Mouse (Mus musculus): ENCODE measurements around the gene Ascc3.

Gene Ascc3

DNA sequence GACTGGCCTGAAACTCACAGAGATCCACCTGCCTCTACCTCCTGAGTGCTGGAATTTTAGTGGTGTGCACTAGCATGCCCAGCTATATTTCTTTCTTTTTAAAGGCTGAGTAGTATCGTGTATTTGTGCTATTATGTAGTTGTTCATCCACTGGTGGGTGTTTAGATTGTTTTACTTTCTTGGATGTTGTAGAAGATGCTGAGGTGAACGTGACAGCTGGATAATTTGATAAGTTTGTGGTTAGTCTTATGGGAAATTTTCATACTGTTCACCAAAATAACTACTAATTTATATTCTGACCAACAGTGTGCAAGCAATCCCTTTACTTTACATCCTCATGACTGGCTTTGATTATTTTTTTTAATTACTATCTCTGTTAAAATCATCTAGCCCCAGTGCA lies 169.6 kb downstream of the Ascc3 start:
- in situ Hi-C loops (cut with MboI, MseI), result no loop called here

DNA sequence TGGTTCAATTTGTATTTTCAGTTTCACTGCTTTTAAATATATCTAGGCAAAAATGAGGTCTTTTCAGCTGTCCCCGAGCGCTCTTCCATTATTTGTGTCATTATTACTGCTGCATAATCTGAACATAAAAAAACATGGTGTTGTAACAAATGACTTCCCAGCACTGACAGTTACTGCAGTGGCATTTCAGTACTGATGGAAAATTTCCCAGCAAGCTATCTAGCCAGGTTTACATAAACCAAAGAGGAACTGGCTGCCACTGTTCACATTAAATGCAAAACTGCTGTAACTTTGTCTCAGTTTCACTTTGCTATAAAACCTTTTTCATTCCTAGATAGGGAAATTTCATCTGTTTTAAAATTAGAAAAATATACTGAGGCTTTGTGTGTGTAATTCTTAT lies 170.5 kb downstream of the Ascc3 start:
- in situ Hi-C loops (cut with MboI, MseI), result no loop called here

GRCm38 (mm10) chr10:50763457-50764310 lies 171.2 kb downstream of the Ascc3 start:
- in situ Hi-C loops (cut with MboI, MseI), result no loop called here

DNA sequence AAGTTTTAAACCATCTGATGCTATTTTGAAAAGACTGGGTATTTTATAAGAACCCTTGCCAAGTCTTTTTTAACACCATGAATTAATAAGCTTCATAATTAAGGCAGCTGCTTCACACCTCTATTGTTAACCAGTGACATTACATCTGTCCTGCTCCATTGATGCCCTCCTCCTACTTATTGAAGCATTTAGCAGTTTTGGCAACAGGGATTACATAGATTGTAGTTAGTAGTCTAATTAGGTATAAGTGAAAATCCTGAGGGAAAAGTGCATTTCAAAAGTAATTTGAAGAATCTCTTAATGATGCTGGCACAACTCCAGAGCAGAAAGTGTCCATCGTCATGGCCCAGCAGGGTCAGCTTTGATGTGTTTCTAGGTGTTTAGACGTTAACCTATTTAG lies 180.3 kb downstream of the Ascc3 start:
- in situ Hi-C loops (cut with MboI, MseI), result no loop called here

GRCm38 (mm10) chr10:50773846-50774245 lies 181.4 kb downstream of the Ascc3 start:
- in situ Hi-C loops (cut with MboI, MseI), result no loop called here

GRCm38 (mm10) chr10:50792840-50793239 lies 200.4 kb downstream of the Ascc3 start:
- in situ Hi-C loops (cut with MboI, MseI), result no loop called here

DNA sequence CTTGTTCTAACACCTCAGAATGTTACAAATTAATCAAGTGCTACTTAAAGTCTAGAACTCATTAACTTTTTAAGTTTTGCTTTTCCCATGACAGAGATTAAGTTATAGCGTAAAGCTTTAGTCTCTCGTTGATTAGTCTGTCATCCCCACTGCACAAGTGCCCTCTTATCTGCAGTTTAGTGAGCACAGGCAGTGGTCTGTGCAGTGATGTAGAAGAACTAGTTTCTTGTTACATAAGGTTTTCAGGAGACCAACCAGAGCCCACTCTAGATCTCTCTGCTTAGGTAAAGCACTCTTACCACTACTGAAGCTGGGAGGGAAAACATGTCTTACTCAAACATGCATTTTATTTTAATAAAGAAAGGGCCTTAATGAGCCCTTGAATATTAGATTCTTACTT lies 209.1 kb downstream of the Ascc3 start:
- in situ Hi-C loops (cut with MboI, MseI), result no loop called here

DNA sequence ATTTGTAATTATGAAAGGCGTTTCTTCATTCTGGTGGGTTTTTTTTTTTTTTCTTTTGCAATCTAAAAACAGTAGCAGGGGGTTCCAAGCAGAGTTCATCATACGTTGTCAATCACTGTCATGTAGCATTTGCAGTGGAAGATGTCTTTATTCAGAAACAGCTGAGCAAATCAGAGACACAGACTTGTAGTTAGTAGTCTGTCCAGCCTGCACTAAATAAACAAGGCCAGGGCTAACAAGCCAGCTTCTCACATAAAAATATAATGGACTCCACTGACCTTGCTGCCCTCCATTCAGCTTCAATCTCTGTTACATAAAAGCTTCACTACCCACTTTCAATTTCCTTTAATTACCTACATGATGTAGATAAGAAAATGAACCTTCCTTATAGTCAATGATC lies 209.9 kb downstream of the Ascc3 start:
- in situ Hi-C loops (cut with MboI, MseI), result no loop called here

DNA sequence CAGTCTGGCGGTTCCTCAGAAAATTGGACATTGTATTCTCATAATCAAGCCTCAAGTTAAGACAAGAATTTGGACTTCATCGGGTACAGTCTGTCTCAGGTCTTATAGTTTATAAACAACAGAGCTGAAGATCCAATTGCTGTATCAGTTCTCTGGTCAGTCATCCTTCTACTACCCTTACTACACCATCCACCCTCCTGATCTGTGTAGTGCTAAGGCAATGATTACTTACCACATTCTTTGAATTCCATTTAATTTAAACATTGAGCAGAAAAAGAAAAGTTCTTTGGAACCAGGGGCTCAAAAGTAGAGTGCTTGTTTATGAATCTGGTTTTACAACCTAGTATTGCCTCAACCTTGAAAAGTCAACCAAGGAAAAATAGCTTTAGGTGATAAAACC lies 213.7 kb downstream of the Ascc3 start:
- in situ Hi-C loops (cut with MboI, MseI), result no loop called here

- in situ Hi-C loops (cut with MboI, MseI), result no loop called here
Measured at GRCm38 (mm10) chr10:50822363-50822762, 229.9 kb downstream of the Ascc3 start.

- in situ Hi-C loops (cut with MboI, MseI), result no loop called here
Measured at GRCm38 (mm10) chr10:50826829-50827228, 234.4 kb downstream of the Ascc3 start.

DNA sequence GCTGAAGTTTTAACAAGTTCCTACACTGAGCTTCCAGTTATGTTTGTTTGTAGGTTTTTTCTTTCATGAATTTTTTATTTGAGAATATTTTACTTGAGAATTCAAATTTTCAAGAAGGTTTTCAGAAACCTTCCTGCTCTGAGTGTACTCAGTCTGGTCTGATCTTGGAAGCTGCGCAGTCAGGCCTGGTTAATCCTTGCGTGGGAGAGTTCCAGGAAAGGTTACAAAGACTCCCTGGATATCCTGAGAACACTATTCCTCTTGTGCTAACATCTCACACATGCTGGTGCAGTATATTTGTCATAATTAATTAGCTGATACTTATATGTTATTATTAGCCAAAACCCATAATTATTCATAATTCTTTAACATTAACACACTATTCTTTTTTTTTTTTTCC lies 242.1 kb downstream of the Ascc3 start:
- in situ Hi-C loops (cut with MboI, MseI), result no loop called here

GRCm38 (mm10) chr10:50843363-50843762 lies 250.9 kb downstream of the Ascc3 start:
- in situ Hi-C loops (cut with MboI, MseI), result no loop called here

DNA sequence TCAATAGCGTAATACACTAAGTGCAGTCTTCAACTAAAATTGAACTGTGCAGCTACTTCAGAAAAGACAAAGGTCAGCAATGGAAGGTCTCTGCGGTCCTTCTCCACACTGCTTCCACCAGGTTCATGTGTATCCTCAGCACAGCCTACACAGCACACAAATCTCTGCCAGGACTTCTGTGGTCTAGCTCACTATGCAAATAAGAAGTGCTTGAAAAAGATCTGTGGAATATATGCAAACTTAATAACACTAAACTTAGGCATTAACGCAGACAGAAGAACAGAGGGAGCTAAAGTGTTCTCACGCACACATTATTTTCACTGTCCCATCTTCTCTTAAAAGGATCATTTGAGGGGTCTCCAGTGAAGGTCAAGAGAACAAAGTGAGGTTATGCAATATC lies 275.7 kb downstream of the Ascc3 start:
- in situ Hi-C loops (cut with MboI, MseI), result no loop called here

GRCm38 (mm10) chr10:50876952-50877351 lies 284.5 kb downstream of the Ascc3 start:
- in situ Hi-C loops (cut with MboI, MseI), result loop anchor here in 1 of 2 experiments (25.0 kb wide), 1 partner anchor 535 kb away; no protein-coding TSS in a partner anchor

DNA sequence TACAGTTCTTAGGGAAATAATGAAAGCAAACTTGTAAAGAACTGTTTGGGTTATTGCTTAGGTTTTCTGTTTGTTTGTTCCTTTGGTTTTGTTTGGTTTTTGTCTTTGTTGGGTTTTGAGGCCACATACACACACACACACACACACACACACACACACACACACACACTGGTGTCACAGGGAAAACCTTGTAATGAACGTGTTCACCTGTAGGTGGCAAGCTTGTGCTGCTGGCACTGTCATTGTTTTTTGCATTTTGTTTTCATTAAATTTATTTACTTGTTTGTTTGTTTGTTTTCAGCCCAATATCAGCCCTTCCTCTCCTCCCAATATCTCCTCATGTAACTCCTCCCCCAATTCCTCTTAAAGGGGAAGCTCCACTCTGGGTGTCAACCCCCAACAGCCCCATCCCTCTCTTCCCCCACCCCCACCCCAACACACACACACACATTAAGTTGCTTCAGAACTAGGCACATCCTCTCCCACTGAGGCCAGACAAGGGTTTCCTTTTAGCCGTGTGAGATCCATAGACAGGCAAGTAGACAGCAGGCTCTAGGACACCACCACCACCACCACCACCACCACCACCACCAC lies 289.1 kb downstream of the Ascc3 start:
- in situ Hi-C loops (cut with MboI, MseI), result loop anchor here (10.0 to 25.0 kb wide), 2 partner anchors 531 to 807 kb away; no protein-coding TSS in a partner anchor

DNA sequence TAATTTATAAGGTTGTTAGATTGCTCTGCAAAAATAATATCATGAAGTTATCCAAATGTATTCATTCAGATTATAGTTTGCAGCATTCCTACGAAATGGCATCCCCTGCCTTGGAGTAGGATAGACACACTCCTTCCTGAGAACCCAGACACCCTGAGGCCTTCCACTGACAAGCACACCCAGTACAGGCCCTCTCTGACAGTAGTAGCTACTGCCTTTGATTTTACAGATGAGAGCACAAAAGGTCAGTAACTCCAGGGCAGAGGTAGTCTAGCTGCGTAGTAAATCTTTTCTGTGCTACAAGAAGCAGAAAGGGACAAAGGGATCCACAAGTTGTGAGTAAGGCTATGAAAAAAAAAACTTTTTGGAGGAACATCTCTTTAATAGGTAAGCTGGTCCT lies 289.9 kb downstream of the Ascc3 start:
- in situ Hi-C loops (cut with MboI, MseI), result loop anchor here (10.0 to 25.0 kb wide), 2 partner anchors 530 to 808 kb away; no protein-coding TSS in a partner anchor

DNA sequence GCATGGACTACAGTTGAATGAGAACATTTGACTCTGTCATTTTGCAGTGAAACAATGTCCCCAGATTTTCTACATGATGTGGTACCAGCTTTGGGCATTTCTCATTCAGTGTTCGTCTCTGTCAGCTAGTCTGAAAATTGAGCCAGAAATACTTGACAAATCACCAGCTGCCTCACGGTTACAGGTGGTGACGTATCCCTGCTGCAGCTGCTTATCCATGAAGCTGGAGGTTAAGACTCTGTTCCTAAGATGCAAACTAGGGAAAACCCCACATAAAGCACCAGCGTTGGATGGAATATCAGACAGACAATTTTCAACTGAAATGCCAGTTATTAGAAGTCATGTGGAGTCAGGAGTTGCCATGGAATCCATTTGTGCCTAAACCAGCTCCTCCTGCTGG lies 293.8 kb downstream of the Ascc3 start:
- in situ Hi-C loops (cut with MboI, MseI), result loop anchor here (10.0 to 25.0 kb wide), 2 partner anchors 526 to 812 kb away; no protein-coding TSS in a partner anchor

GRCm38 (mm10) chr10:50890621-50891020 lies 298.2 kb downstream of the Ascc3 start:
- in situ Hi-C loops (cut with MboI, MseI), result loop anchor here in 1 of 2 experiments (25.0 kb wide), 1 partner anchor 522 kb away; no protein-coding TSS in a partner anchor

DNA sequence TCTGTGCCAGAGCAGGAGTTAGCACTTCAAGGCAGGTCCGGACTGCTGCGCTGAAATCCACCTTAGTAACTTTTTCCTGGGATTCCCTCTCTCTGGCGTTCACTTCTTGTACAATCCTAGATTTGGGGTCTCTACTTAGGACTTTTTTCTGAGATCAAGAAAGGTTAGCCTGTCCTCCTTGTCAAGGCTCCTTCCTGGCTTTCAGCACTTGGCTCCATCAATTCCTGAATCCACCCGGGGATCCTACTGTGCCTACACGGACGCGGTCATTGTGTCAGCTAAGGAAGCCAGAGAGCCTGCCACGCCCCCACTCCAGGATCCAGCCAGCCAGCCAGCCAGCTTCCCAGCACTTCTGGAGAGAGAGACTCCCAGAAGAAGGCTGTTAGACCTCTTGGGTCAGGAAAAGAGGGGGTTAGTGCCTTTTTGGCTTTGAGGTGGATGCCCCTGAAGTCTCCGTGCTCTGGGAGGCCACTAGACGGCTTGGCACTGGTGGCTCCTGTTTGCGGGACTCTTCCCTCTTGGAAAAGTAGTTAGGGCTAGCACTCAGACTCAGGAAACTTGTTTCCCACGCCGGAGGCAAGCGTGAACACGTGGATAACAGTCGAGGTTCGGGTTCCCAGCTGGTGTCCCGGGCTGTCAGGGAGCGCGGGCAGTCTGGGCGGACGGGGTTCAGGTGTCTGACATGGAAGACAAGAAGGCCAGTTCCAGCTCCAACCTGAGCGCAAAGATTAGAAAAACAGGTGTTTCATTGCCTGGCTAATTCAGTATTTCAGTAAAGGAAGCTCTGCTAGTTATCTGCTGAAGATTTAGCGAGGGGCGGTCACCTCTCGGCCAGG lies 299.6 kb downstream of the Ascc3 start:
- in situ Hi-C loops (cut with MboI, MseI), result loop anchor here in 1 of 2 experiments (25.0 kb wide), 1 partner anchor 520 kb away; no protein-coding TSS in a partner anchor

DNA sequence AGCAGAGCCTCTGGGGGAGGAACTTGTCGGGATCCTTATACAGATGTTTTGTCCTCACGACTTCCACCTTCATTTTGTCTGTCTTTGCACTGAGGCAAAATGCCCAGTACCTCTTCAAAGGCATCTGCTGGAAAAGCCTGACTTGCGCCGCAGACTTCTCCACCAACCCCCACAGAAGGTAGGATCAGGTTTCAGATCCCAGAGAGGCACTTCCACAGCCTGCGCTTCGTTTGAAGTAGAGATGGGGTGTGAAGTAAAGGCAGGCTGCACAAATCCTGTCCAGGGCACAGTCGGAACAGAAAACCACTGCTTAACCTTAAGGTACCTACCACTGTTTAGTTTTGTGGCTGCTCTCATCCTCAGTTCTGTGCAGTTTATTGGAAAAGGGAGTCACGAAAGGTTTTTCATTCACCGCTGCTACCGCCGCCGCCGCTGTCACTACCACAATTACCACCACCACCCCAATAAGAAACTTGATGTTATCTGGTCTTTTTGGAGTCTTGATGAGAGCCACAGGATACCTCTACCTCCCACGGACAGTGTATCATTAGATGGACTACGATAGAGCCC lies 300.4 kb downstream of the Ascc3 start:
- in situ Hi-C loops (cut with MboI, MseI), result loop anchor here in 1 of 2 experiments (25.0 kb wide), 1 partner anchor 519 kb away; no protein-coding TSS in a partner anchor
